Mouse (Mus musculus): Measurements from ENCODE around the gene Fhl3. TPM values are rescaled to one million over a fixed set of nuclear protein-coding genes. Genes with fewer than 3 reads are reported as not detected.
A peak's percentile ranks its signal among the peaks of the same experiment; 100 is the strongest.

Gene Fhl3
- polyA plus RNA-seq, 1 experiment from 2014 or later, result 1.6 TPM

GRCm38 (mm10) chr4:124667476-124668033, 32.9 kb upstream of the Fhl3 start:
- H3K9ac ChIP-seq (replicated peaks), result no peak overlapping the region
- ATAC-seq (replicated peaks), result no peak
- no peak overlapping the region for H3K4me2 ChIP-seq (replicated peaks)
- no peaks in the 10 kb centered on the region for H3K36me3 ChIP-seq
- WGBS, result 28% methylated on average over 14 of the region's 14 CpGs
- no peak overlapping the region for H3K4me3 ChIP-seq
- peaks cover 49% of the 10 kb centered on the region for H3K4me1 ChIP-seq
- no peaks in the 10 kb centered on the region for H3K9me3 ChIP-seq
- no peak overlapping the region for H3K27ac ChIP-seq (replicated peaks)
- peaks cover 24% of the 10 kb centered on the region; the same call in 1 of the 2 replicates for H3K27me3 ChIP-seq

- no peak overlapping the region for H3K9ac ChIP-seq (replicated peaks)
These were observed 32.4 kb upstream of the Fhl3 start for GRCm38 (mm10) chr4:124668078-124668477.

GRCm38 (mm10) chr4:124670232-124670631, 30.3 kb upstream of the Fhl3 start:
- Histone ChIP-seq H3K9ac (replicated peaks) (no peak overlapping the region), H3K4me2 (replicated peaks) (no peak overlapping the region), H3K4me3 (no peak overlapping the region), H3K27ac (replicated peaks) (no peak overlapping the region), H3K36me3 (no peaks in the 10 kb centered on the region), H3K27me3 (peaks cover 17% of the 10 kb centered on the region; the same call in 1 of the 2 replicates), H3K9me3 (no peaks in the 10 kb centered on the region), H3K4me1 (peaks cover 51% of the 10 kb centered on the region)
- ATAC-seq (replicated peaks), result no peak
- 67% methylated on average over 8 of the region's 8 CpGs for WGBS

More at GRCm38 (mm10) chr4:124668078-124668477, 32.4 kb upstream of the Fhl3 start:
- Histone ChIP-seq H3K9me3 (no peaks in the 10 kb centered on the region), H3K27me3 (peaks cover 18% of the 10 kb centered on the region; the same call in 1 of the 2 replicates), H3K4me2 (replicated peaks) (no peak overlapping the region), H3K36me3 (no peaks in the 10 kb centered on the region), H3K4me1 (peaks cover 51% of the 10 kb centered on the region), H3K27ac (replicated peaks) (no peak overlapping the region), H3K4me3 (no peak overlapping the region)
- ATAC-seq (replicated peaks), result no peak
- 9% methylated on average over 8 of the region's 8 CpGs for WGBS

- Histone ChIP-seq H3K4me3 (no peak overlapping the region), H3K4me1 (peaks cover 51% of the 10 kb centered on the region), H3K27me3 (peaks cover 14% of the 10 kb centered on the region; the same call in 1 of the 2 replicates), H3K27ac (replicated peaks) (peak overlapping the region; percentile 95), H3K4me2 (replicated peaks) (no peak overlapping the region), H3K9ac (replicated peaks) (no peak overlapping the region), H3K36me3 (peaks cover 3% of the 10 kb centered on the region; the same call in 1 of the 2 replicates), H3K9me3 (no peaks in the 10 kb centered on the region)
- WGBS, result 30% methylated on average over 7 of the region's 7 CpGs
- ATAC-seq (replicated peaks), result no peak
These were observed 28.9 kb upstream of the Fhl3 start for GRCm38 (mm10) chr4:124671583-124671982.

- 1% methylated on average over 27 of the region's 31 CpGs for WGBS
- peak; percentile 77 for ATAC-seq (replicated peaks)
- H3K9ac ChIP-seq (replicated peaks), result peak overlapping the region; percentile 40
These were observed 27.9 kb upstream of the Fhl3 start for GRCm38 (mm10) chr4:124672347-124673320.

GRCm38 (mm10) chr4:124674334-124675032, 26.0 kb upstream of the Fhl3 start:
- Histone ChIP-seq H3K4me3 (no peak overlapping the region), H3K27me3 (0 out of 2 replicates have a peak, but pooled peaks cover 5% of the 10 kb centered on the region), H3K4me2 (replicated peaks) (no peak overlapping the region), H3K9ac (replicated peaks) (no peak overlapping the region), H3K27ac (replicated peaks) (0 out of 2 replicates have a peak overlapping the region, but pooled peaks have one; percentile 95), H3K9me3 (no peaks in the 10 kb centered on the region), H3K36me3 (peaks cover 18% of the 10 kb centered on the region), H3K4me1 (peaks cover 41% of the 10 kb centered on the region)
- ATAC-seq (replicated peaks), result no peak
- 56% methylated on average over 17 of the region's 17 CpGs for WGBS

More at GRCm38 (mm10) chr4:124672347-124673320, 27.9 kb upstream of the Fhl3 start:
- Histone ChIP-seq H3K4me3 (peak overlapping the region; percentile 26), H3K36me3 (peaks cover 4% of the 10 kb centered on the region; the same call in 1 of the 2 replicates), H3K27ac (replicated peaks) (peak overlapping the region; percentile 95), H3K27me3 (peaks cover 9% of the 10 kb centered on the region; the same call in 1 of the 2 replicates), H3K4me1 (peaks cover 49% of the 10 kb centered on the region), H3K4me2 (replicated peaks) (peak overlapping the region; percentile 56), H3K9me3 (no peaks in the 10 kb centered on the region)

GRCm38 (mm10) chr4:124675037-124675436, 25.5 kb upstream of the Fhl3 start:
- Histone ChIP-seq H3K36me3 (peaks cover 24% of the 10 kb centered on the region), H3K4me1 (peaks cover 41% of the 10 kb centered on the region), H3K9ac (replicated peaks) (no peak overlapping the region), H3K27me3 (0 out of 2 replicates have a peak, but pooled peaks cover 5% of the 10 kb centered on the region), H3K9me3 (no peaks in the 10 kb centered on the region), H3K4me2 (replicated peaks) (no peak overlapping the region), H3K27ac (replicated peaks) (0 out of 2 replicates have a peak overlapping the region, but pooled peaks have one; percentile 95), H3K4me3 (no peak overlapping the region)
- WGBS, result 3% methylated on average over 4 of the region's 4 CpGs
- 0 out of 2 replicates have a peak, but pooled peaks have one; percentile 15 for ATAC-seq (replicated peaks)

- 86% methylated on average over 6 of the region's 6 CpGs for WGBS
- no peak overlapping the region for H3K4me3 ChIP-seq
- H3K4me1 ChIP-seq, result peaks cover 40% of the 10 kb centered on the region
- ATAC-seq (replicated peaks), result no peak
- H3K4me2 ChIP-seq (replicated peaks), result no peak overlapping the region
- H3K36me3 ChIP-seq, result peaks cover 32% of the 10 kb centered on the region
- no peak overlapping the region for H3K27ac ChIP-seq (replicated peaks)
- H3K9ac ChIP-seq (replicated peaks), result no peak overlapping the region
- no peaks in the 10 kb centered on the region for H3K9me3 ChIP-seq
- 0 out of 2 replicates have a peak, but pooled peaks cover 4% of the 10 kb centered on the region for H3K27me3 ChIP-seq
These were observed 24.5 kb upstream of the Fhl3 start for GRCm38 (mm10) chr4:124675958-124676357.

- H3K36me3 ChIP-seq, result peaks cover 70% of the 10 kb centered on the region
- H3K27me3 ChIP-seq, result no peaks in the 10 kb centered on the region
- H3K4me3 ChIP-seq, result no peak overlapping the region
- H3K4me1 ChIP-seq, result no peaks in the 10 kb centered on the region
- no peak overlapping the region for H3K4me2 ChIP-seq (replicated peaks)
- H3K9me3 ChIP-seq, result no peaks in the 10 kb centered on the region
- no peak overlapping the region for H3K9ac ChIP-seq (replicated peaks)
- 54% methylated on average over 7 of the region's 7 CpGs for WGBS
- ATAC-seq (replicated peaks), result no peak
- H3K27ac ChIP-seq (replicated peaks), result no peak overlapping the region
These were observed 18.2 kb upstream of the Fhl3 start for GRCm38 (mm10) chr4:124682270-124682669.

- no peaks in the 10 kb centered on the region for H3K4me1 ChIP-seq
- 95% methylated on average over 4 of the region's 4 CpGs for WGBS
- H3K9me3 ChIP-seq, result no peaks in the 10 kb centered on the region
- H3K27me3 ChIP-seq, result no peaks in the 10 kb centered on the region
- no peak overlapping the region for H3K27ac ChIP-seq (replicated peaks)
- no peak overlapping the region for H3K4me2 ChIP-seq (replicated peaks)
- no peak overlapping the region for H3K9ac ChIP-seq (replicated peaks)
- H3K36me3 ChIP-seq, result peaks cover 64% of the 10 kb centered on the region
- no peak for ATAC-seq (replicated peaks)
- H3K4me3 ChIP-seq, result no peak overlapping the region
These were observed 17.0 kb upstream of the Fhl3 start for GRCm38 (mm10) chr4:124683474-124683873.

- no peaks in the 10 kb centered on the region for H3K4me1 ChIP-seq
- no peaks in the 10 kb centered on the region for H3K9me3 ChIP-seq
- no peak for ATAC-seq (replicated peaks)
- H3K36me3 ChIP-seq, result peaks cover 52% of the 10 kb centered on the region
- no peak overlapping the region for H3K9ac ChIP-seq (replicated peaks)
- no peaks in the 10 kb centered on the region for H3K27me3 ChIP-seq
- no peak overlapping the region for H3K4me2 ChIP-seq (replicated peaks)
- WGBS, result 85% methylated on average over 4 of the region's 4 CpGs
- no peak overlapping the region for H3K27ac ChIP-seq (replicated peaks)
- no peak overlapping the region for H3K4me3 ChIP-seq
These were observed 15.5 kb upstream of the Fhl3 start for GRCm38 (mm10) chr4:124685004-124685403.
